Mouse (Mus musculus) testis, postnatal 10 days (tissue): ENCODE measurements at regions not wholly inside any gene's neighbourhood (a gene's known extent, or its start where the extent isn't known, plus 50 kb on each side); places are given as distances from the start of the nearest gene placed in this dataset.

Experiments used
- DNase-seq: peaks from one replicate; pipeline ENCODE4 v3.0.0; 2021; ENCODE audit warnings: low spot score

DNA sequence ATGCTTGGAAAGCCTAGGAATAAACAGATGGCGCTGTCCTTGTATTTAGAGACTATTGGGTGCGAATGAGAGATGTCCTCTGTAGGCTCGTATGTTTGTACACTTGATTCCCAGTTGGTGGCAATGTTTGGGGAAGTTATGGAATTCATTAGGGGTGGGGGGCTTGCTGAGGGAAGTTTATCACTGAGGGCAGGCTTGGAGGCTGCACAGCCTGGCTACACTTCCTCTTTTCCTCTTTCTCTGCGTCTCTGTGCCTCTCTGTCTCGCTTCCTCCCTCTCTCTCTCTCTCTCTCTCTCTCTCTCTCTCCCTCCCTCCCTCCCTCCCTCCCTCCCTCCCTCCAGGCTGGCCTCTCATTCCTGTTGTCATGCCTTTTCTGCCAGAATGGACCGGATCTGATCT lies 104.2 kb upstream of the Arid2 start:
- no peak for DNase-seq

DNA sequence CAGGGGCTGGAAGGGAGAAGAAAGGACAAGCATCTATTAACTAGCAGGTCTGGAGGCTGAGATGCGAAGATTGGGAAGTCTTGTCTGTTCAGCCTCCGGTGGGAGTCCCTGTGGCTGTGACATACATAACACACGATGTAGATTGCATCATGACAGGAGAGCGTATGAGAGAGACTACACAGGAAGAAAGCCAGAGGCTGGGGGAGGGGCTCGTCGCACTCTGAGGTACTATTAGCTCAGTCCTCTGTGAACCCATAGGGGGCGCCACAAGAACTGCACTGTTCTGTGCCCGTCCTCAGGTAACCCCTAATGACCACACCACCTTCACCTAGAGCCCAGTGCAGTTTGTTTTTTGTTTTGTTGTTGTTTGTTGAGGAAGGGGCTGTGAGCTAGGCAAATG lies 102.7 kb upstream of the Arid2 start:
- DNase-seq, result peak; percentile 53

DNA sequence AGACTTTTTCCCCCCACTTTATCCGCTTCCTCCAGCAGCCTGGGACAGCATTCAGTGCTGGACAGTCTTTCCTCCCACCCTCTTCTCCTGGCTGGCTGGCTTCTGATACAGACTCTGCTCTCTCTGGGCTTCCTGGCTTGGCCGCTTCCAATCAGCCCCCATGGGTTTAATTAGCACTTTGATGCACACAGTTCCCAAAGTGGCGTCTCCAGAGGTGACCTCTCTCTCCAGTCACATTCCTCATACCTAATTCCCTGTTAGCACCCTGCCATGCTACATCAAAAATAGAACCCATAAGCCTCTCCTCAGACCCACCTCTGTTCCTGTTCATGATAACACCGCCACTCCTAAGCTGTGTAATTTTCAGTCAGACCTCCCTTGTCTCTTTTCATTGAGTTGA lies 101.9 kb upstream of the Arid2 start:
- DNase-seq, result no peak

DNA sequence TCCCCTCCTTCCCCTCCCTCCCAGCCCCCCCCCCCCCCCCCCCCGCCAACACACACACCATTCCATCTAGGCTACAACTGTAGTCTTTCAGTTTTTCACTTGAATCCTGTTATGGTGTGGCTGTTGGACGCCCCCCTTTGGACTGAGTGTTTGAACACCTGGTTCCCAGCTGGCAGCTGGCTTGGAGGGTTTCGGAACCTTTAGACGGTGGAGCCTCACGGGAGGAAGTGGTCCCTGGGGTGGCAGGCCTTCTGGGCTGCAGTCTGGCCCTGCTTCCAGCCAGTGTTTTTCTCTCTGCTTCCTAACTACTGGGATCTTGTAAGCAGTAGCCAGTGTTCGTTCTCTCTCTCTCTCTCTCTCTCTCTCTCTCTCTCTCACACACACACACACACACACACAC lies 101.4 kb upstream of the Arid2 start:
- DNase-seq, result no peak

DNA sequence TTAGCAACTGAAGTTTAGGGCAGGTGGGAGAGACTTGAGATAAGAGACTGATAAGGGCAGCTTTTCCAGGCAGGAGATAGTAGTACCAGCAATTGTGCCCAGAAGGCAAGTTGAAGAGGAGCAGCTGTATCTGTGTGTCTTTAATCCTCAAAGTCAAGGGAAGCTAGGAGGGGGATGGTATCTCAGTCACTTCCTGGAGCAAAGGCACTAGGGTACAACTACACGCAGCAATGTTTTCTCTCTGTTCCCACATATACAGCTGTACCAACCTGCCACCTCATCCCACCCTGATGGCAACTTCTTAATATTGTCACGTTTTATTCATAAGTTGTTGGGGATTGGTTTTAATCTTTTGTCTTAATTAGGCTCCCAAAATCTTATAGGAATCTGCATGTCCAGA lies 97.8 kb upstream of the Arid2 start:
- DNase-seq, result no peak

DNA sequence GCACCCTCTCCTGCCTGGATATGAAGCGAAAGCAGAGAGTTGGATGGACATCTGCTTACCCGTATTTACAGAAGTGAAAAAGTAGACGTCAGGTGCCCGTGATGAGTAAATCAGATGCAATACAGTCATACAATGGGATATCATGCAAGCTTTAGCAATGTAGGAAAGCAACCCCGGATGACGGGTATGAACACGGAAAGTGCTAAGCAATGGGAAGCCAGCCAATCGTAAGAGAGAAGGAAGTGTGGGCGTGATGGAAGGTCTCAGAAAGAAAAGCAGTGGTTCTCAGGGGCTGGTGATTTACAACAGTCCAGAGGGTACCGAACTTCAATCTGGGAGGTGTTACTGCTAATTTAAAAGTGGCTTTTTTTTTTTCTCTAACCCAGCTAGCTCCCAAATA lies 89.9 kb upstream of the Arid2 start:
- no peak for DNase-seq

DNA sequence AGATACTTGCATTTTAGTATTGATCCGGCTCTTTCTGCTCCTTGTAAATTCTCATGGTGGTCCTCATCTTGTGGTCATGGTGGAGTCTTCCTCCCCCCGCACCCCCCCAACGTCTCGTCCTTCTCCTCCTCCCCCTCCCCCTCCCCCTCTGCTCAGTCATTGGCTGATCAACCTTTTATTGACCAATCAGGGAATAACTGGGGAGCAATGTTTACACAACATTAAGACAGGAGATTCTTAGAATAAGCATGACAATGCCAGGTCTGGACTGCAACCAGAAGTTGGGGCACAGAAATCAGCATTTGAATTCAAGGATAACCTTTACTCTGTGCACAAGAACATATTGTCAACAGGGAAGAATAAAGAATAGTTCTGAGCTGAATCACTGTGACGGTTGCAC lies 89.4 kb upstream of the Arid2 start:
- DNase-seq, result no peak

DNA sequence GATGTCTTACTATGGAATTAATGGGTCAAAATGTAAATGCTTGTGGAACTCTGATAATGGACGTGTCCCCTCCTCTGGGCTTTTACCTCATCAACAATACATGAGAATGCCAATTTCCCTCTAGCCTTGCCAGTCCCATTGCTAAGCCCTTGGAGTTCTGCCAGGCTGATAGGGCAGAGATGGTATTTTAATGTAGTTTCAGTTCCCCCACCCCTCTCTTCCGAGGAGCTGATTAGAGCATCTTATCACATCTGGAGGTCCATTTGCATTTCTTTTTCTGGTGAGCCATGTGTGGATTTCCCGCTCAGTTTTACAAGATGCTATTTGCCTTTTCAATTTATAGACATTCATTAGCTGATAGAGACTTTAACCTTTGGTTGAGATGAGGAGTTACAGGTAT lies 86.0 kb upstream of the Arid2 start:
- no peak for DNase-seq

DNA sequence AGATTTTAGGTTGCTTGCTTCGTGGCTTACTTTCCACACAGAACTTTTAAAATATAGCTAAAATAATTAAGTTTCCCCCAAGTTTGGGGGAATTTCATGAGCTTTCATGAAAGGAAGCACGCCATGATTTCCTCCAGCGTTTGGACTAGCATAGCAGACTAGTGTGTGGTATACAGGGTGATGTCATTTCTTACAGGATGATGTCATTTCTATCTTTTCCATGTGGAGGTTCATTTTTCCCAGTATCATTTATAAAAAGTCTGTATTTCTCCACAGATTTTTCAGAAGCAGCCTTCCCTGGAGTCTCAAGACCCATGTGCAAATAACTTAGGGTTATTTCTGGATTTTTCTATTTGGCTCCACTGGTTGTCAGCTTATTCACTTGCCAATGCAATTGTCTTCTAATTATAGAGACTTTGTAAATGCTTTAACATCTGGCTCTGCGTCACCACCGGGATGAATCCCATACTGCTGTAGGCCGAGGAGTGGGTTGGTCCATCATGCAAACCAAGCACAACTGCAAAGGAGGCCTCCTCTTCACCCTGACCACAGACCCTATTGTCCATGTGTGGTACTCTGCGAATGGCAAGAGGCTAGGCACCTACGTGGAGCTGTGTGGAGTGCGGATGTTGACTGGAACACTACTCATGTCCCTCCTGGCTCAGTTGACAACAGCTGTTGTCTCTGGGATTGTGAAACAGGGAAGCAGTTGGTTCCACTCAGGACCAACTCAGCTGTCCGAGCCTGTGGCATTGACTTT lies 85.4 kb upstream of the Arid2 start:
- no peak for DNase-seq

DNA sequence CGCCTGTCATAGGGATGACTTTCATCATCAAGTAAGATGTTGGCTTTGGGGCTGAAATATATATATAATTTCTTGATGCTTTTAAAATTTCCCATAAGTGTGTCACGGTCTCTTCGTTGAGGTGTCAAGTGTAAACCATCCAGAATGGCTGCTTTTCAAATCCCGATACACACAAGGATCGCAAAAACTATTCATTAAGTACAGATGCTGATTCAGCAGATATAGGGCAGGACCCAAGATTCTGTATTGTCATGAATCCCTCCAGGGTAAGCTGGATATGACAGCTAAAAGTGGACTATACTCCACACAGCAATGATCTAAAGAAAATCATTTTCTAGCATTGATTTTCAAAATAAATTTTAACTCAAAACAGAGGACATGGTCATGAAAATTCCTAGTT lies 83.1 kb upstream of the Arid2 start:
- DNase-seq, result no peak

DNA sequence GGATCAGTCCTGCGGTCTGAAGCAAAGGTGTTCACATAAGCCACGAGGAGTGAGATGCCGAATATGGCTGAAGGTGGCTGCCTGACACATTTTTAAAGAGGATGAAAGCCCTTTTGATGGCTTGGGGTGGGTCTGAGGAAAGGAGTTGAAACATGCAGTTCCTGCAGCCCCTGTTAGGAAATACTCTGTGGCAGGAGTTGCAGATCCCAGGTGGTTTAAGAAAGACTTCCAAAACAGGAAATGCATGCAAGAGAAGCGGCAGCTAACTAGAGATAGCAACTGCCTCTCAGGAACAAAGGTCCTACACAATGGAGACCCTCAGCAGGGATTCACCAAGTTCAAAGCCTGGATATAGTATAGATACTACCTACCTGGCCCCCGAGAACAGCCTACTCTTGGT lies 82.7 kb upstream of the Arid2 start:
- no peak for DNase-seq

DNA sequence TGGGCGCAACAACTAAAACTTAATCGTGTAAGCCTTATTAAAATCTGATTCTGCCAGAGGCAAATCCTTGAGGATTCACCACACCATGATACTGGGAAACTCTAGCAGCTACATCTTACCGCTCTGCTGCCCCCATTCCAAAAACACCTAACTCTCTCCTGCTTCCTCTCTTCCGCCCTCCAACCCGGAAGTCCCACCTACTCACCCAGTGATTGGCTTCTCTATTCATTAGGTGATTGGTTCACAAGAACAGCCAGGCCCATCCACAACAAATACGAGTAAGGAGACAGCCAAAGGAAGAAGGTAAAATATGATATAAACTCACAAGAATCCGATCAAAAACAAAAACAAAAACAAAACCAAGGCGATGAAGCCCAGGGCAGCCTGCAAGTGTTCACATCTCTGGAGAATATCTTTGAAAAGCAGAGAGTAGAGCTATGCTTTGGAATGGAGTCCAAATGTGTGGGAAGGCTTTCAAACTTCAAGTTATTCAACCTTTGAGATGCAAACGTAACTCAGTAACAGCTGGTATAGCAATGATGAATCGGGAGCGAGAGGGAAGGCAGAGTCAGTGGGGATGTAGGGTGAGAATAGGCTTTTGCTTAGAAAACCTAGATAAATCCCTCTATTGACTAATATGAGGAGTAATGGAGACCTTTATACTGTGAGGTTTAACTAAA lies 76.5 kb upstream of the Arid2 start:
- DNase-seq, result no peak

DNA sequence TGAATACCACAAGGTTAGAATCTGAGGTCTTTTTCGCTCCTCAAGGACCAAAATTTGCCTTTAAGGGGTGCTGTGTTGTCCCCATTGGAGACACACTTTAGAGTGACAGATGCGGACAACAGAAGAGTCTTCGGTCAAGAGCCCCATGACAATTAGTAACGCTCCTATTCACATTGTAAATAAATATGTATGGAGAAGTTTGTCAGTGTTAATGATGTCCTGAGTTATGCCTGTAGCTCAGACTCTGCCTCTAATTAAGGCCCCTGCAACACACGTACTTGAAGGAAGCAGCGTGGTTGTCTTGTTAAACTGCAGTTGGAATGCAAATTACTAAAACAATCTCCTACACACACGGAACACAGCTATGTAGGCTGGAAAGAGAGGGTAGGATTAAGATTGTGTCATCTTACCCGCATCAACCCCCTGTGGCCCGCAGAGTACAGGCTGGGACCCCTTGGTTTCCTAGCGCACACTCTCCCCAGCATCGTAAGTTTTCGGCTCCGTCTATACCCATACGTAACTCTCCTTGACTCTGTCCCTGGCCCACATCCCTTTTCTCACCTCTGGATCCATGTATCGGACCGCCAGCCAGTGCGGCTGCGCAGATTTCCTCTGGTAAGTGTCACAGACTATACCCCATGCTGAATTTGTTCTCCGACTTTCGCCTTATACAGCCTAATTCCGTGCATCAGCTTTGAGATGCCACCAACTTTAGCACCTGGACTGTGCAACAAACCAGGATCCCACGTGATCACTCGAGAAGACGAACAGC lies 73.6 kb upstream of the Arid2 start:
- DNase-seq, result no peak

DNA sequence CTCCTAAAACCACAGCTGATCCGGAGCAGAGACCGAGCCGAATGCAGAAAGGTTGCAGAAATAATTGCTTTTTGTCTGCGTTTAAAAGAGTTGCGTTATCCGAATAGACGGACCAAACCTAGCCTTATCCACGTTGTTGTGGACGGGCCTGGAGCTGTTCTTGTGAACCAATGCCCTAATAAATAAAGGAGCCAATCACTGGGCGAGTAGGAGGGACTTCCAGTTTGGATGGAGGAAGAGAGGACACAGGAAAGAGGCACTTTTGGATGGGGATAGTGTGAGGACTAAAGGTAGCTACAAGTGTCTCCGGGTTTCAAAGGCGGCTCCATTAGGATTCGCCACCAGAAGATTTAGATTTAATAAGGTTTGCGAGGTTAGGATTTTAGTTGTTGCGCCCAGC lies 69.4 kb upstream of the Arid2 start:
- no peak for DNase-seq

DNA sequence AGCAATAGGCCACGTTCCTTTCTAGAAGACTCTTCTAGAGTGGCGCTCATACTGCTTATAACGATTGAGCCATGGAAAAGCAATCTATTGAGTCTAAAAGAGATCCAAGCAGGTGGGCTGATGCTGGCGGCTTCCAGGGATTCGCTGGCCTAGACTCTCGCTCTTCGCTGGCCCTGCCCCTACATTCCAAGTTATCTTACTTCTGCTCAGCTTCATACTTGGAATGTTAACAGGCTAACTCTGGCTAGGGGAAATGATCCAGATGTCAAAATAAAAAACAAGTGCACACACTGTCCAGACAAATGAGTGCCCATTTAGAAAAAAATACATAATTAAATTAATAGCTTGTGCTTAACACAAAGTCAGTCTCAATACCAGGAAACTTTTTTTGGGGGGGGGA lies 67.6 kb upstream of the Arid2 start:
- DNase-seq, result no peak

DNA sequence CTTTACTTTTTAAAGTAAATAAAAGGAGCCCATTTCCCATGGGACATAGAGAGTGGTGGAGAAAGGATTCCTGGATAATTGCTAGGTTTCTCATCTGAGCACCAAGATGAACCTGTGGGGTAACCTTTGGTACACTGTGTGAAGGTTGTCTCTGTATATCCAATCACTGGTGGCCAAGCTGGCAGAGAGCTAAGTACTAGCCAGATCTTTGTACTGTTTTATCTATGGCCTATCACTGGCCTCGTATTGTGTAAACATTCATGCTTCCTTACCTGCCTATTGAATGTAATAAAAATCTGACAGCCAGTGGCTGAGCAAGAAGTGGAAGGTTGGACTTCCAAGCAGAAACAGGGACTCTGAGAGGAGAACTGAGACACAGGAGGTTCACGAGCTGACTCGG lies 55.3 kb upstream of the Arid2 start:
- no peak for DNase-seq

DNA sequence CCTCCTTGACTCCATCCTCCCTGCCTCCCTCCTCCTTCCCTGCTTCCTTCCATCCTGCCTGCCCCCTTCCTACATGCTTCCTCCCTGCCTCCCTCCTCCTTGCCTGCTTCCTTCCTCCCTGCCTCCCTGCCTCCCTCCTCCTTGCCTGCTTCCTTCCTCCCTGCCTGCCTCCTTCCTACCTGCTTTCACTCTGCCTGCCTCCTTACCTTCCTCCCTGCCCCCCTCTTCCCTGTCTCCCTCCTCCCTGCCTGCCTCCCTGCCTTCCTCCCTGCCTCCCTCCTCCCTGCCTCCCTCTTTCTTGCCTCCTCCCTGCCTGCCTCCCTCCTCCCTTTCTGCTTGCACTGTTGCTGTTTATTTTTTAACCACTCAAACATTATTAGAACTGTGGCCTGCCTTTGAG lies 54.2 kb upstream of the Arid2 start:
- no peak for DNase-seq

DNA sequence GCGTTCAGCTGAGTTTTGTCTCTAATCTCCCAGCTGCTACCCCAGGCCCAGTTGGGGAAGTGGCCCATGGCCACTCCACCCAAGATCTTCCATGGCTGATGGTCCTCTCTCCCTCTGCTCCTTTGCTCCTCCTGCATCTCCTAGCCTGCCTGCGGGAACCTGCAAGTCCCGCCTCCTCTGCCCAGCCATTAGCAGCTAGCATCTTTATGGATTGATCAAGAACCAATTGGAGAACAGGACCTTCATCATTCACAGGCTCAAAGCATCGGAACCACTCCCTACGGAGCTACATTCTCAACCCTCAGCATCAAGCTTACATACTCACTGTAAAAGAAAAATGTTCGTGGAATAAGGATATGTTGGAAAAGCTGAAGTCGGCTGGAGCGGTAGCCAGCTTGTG lies 52.5 kb upstream of the Arid2 start:
- no peak for DNase-seq
